Mouse (Mus musculus) liver, embryonic 15.5 days (tissue): ENCODE measurements at regions not wholly inside any gene's neighbourhood (a gene's known extent, or its start where the extent isn't known, plus 50 kb on each side); places are given as distances from the start of the nearest gene placed in this dataset.
A peak's percentile ranks its signal among the peaks of the same experiment; 100 is the strongest.

Source experiments
- ATAC-seq: fragments of 200-750 bp; cut with Nextera tagmentation; 2 replicates; pipeline ENCODE4 v1.8.0; 2017; ENCODE audit warnings: moderate number of reproducible peaks, mild to moderate bottlenecking, moderate library complexity; ENCODE audit not compliant: insufficient read depth
- H3K27ac ChIP-seq: fragments of 300-500 bp; sonication (generic); replicated peaks from 2 replicates; pipeline ENCODE4 v1.5.1; 2015; ENCODE audit warnings: mild to moderate bottlenecking, inconsistent platforms
- H3K27me3 ChIP-seq: fragments of 300-500 bp; sonication (generic); 2 replicates; pipeline ENCODE4 v1.6.1; 2015; ENCODE audit warnings: mild to moderate bottlenecking, inconsistent platforms
- H3K36me3 ChIP-seq: fragments of 300-500 bp; sonication (generic); replicated peaks from 2 replicates; pipeline ENCODE4 v1.6.1; 2015; ENCODE audit warnings: moderate library complexity, mild to moderate bottlenecking, inconsistent platforms
- H3K4me1 ChIP-seq: fragments of 300-500 bp; sonication (generic); replicated peaks from 2 replicates; pipeline ENCODE4 v1.6.1; 2015; ENCODE audit warnings: inconsistent platforms
- H3K4me2 ChIP-seq: fragments of 300-500 bp; sonication (generic); 2 replicates; pipeline ENCODE4 v1.6.1; 2015; ENCODE audit warnings: moderate library complexity, mild to moderate bottlenecking, inconsistent platforms
- H3K4me3 ChIP-seq: fragments of 300-500 bp; sonication (generic); replicated peaks from 2 replicates; pipeline ENCODE4 v1.5.1; 2015; ENCODE audit warnings: mild to moderate bottlenecking, inconsistent platforms
- H3K9ac ChIP-seq: fragments of 300-500 bp; sonication (generic); 2 replicates; pipeline ENCODE4 v1.6.1; 2015; ENCODE audit warnings: moderate library complexity, mild to moderate bottlenecking, inconsistent platforms
- H3K9me3 ChIP-seq: fragments of 300-500 bp; sonication (generic); replicated peaks from 2 replicates; pipeline ENCODE4 v1.6.1; 2016; ENCODE audit warnings: inconsistent platforms
- WGBS: fragments of 180-500 bp; shearing (Covaris S2); methylation state at CpG from one replicate; pipeline ENCODE4 v1.1.7; 2015; ENCODE audit warnings: mixed read lengths; ENCODE audit not compliant: insufficient replicate concordance; 5-methylcytosine and 5-hydroxymethylcytosine counted together

- Histone ChIP-seq H3K4me2 (no peak overlapping the region), H3K9ac (no peak overlapping the region), H3K36me3 (no peaks in the 10 kb centered on the region), H3K4me1 (no peaks in the 10 kb centered on the region), H3K4me3 (no peak overlapping the region), H3K9me3 (no peaks in the 10 kb centered on the region), H3K27me3 (no peaks in the 10 kb centered on the region), H3K27ac (no peak overlapping the region)
- no peak for ATAC-seq
- 42% methylated on average over 4 of the region's 4 CpGs for WGBS
These were observed 174.1 kb downstream of the Uaca start for GRCm38 (mm10) chr9:60968281-60969031.

- no peak for ATAC-seq
- no peaks in the 10 kb centered on the region for H3K36me3 ChIP-seq
- H3K4me2 ChIP-seq = no peak overlapping the region
- H3K27ac ChIP-seq = no peak overlapping the region
- H3K9ac ChIP-seq = no peak overlapping the region
- no peaks in the 10 kb centered on the region for H3K27me3 ChIP-seq
- H3K9me3 ChIP-seq = no peaks in the 10 kb centered on the region
- H3K4me3 ChIP-seq = no peak overlapping the region
- WGBS = 60% methylated on average over 9 of the region's 9 CpGs
- no peaks in the 10 kb centered on the region for H3K4me1 ChIP-seq
These were observed 178.0 kb downstream of the Uaca start for GRCm38 (mm10) chr9:60972201-60972910.

- Histone ChIP-seq H3K36me3 (no peaks in the 10 kb centered on the region), H3K27ac (no peak overlapping the region), H3K9me3 (no peaks in the 10 kb centered on the region), H3K4me1 (no peaks in the 10 kb centered on the region), H3K27me3 (no peaks in the 10 kb centered on the region), H3K4me3 (no peak overlapping the region), H3K4me2 (no peak overlapping the region), H3K9ac (no peak overlapping the region)
- 58% methylated on average over 1 of the region's 1 CpGs for WGBS
- ATAC-seq = no peak
These were observed 180.2 kb downstream of the Uaca start for GRCm38 (mm10) chr9:60974546-60974945.

- ATAC-seq = no peak
- H3K27ac ChIP-seq = no peak overlapping the region
- H3K4me3 ChIP-seq = no peak overlapping the region
- no peaks in the 10 kb centered on the region for H3K9me3 ChIP-seq
- H3K36me3 ChIP-seq = no peaks in the 10 kb centered on the region
- no peaks in the 10 kb centered on the region for H3K27me3 ChIP-seq
- H3K4me1 ChIP-seq = no peaks in the 10 kb centered on the region
- no peak overlapping the region for H3K4me2 ChIP-seq
- 66% methylated on average over 13 of the region's 13 CpGs for WGBS
- H3K9ac ChIP-seq = no peak overlapping the region
These were observed 188.2 kb downstream of the Uaca start for GRCm38 (mm10) chr9:60982383-60983085.

- no peak for ATAC-seq
- no peak overlapping the region for H3K4me2 ChIP-seq
These were observed 188.9 kb downstream of the Uaca start for GRCm38 (mm10) chr9:60983246-60983645.

GRCm38 (mm10) chr9:60988113-60988512, 193.8 kb downstream of the Uaca start:
- ATAC-seq = no peak
- Histone ChIP-seq H3K36me3 (no peaks in the 10 kb centered on the region), H3K9ac (no peak overlapping the region), H3K9me3 (no peaks in the 10 kb centered on the region), H3K4me3 (no peak overlapping the region), H3K4me1 (no peaks in the 10 kb centered on the region), H3K4me2 (no peak overlapping the region), H3K27ac (no peak overlapping the region), H3K27me3 (no peaks in the 10 kb centered on the region)
- WGBS = 53% methylated on average over 4 of the region's 4 CpGs

More at GRCm38 (mm10) chr9:60983246-60983645, 188.9 kb downstream of the Uaca start:
- Histone ChIP-seq H3K27me3 (no peaks in the 10 kb centered on the region), H3K27ac (no peak overlapping the region), H3K4me1 (no peaks in the 10 kb centered on the region), H3K4me3 (no peak overlapping the region), H3K9me3 (no peaks in the 10 kb centered on the region), H3K36me3 (no peaks in the 10 kb centered on the region), H3K9ac (no peak overlapping the region)
- WGBS = 62% methylated on average over 5 of the region's 5 CpGs

- H3K4me2 ChIP-seq = no peak overlapping the region
- ATAC-seq = no peak
- H3K9me3 ChIP-seq = no peaks in the 10 kb centered on the region
- H3K27me3 ChIP-seq = no peaks in the 10 kb centered on the region
- no peak overlapping the region for H3K27ac ChIP-seq
- H3K9ac ChIP-seq = no peak overlapping the region
- WGBS = 58% methylated on average over 13 of the region's 13 CpGs
- no peak overlapping the region for H3K4me3 ChIP-seq
- H3K4me1 ChIP-seq = no peaks in the 10 kb centered on the region
- H3K36me3 ChIP-seq = no peaks in the 10 kb centered on the region
These were observed 195.5 kb downstream of the Uaca start for GRCm38 (mm10) chr9:60989670-60990391.

GRCm38 (mm10) chr9:60991509-60991908, 197.2 kb downstream of the Uaca start:
- no peak overlapping the region for H3K9ac ChIP-seq
- no peak overlapping the region for H3K4me3 ChIP-seq
- H3K27me3 ChIP-seq = no peaks in the 10 kb centered on the region
- H3K4me1 ChIP-seq = no peaks in the 10 kb centered on the region
- H3K27ac ChIP-seq = peak overlapping the region; percentile 57; the same call in 1 of the 2 replicates
- WGBS = 14% methylated on average over 5 of the region's 5 CpGs
- H3K36me3 ChIP-seq = no peaks in the 10 kb centered on the region
- H3K4me2 ChIP-seq = peak overlapping the region; percentile 18; the same call in 1 of the 2 replicates
- no peak; the same call in 1 of the 2 replicates for ATAC-seq
- no peaks in the 10 kb centered on the region for H3K9me3 ChIP-seq

GRCm38 (mm10) chr9:60993661-60994060, 199.3 kb downstream of the Uaca start:
- 71% methylated on average over 8 of the region's 8 CpGs for WGBS
- H3K27me3 ChIP-seq = no peaks in the 10 kb centered on the region
- H3K4me1 ChIP-seq = 0 out of 2 replicates have a peak, but pooled peaks cover under 1% of the 10 kb centered on the region
- H3K4me3 ChIP-seq = no peak overlapping the region
- no peak for ATAC-seq
- H3K9me3 ChIP-seq = no peaks in the 10 kb centered on the region
- no peak overlapping the region for H3K4me2 ChIP-seq
- H3K36me3 ChIP-seq = no peaks in the 10 kb centered on the region
- no peak overlapping the region for H3K27ac ChIP-seq
- H3K9ac ChIP-seq = no peak overlapping the region

GRCm38 (mm10) chr9:60995096-60995495, 200.8 kb downstream of the Uaca start:
- Histone ChIP-seq H3K4me3 (no peak overlapping the region), H3K4me1 (0 out of 2 replicates have a peak, but pooled peaks cover 2% of the 10 kb centered on the region), H3K9me3 (no peaks in the 10 kb centered on the region), H3K27ac (no peak overlapping the region), H3K9ac (no peak overlapping the region), H3K4me2 (no peak overlapping the region), H3K36me3 (no peaks in the 10 kb centered on the region), H3K27me3 (no peaks in the 10 kb centered on the region)
- ATAC-seq = no peak
- WGBS = 20% methylated on average over 6 of the region's 6 CpGs
